Mouse (Mus musculus): ENCODE measurements around the gene Glul. TPM values are rescaled to one million over a fixed set of nuclear protein-coding genes. Genes with fewer than 3 reads are reported as not detected.
A peak's percentile ranks its signal among the peaks of the same experiment; 100 is the strongest.

The Glul gene
- polyA plus RNA-seq, 1 experiment = 37.6 TPM

DNA sequence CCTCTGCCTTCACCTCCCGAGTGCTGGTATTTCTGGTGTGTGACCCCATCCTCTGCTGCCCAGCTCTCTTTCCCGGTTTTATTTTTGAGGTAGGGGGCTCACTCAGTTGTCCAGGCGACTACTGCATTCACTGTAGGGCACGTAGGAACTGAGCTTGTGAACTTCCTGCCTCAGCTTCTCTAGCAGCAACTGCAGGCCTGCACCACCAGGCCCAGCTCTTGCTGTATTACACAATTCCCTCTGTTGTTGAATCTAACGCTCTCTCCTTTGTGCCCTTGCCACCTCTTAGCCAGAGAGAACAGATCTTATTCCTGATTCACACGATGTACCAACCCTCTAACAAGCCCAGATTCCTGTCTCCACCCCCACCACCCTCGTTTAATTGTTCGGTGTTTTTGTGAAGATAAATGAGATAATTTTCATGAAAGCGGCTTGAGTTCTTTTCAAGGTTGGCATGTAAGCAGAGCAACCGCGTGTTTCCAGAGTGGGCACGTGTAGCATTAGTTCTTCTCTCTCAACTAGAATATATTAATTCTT lies 36.2 kb downstream of the Glul start:
- H3K4me3 ChIP-seq = no peak overlapping the region
- H3K36me3 ChIP-seq (ENCODE audit: control insufficient read depth, insufficient read depth) = no peaks in the 10 kb centered on the region
- no peaks in the 10 kb centered on the region for H3K79me2 ChIP-seq (ENCODE audit: control insufficient read depth, insufficient read depth)
- no peak for TF ChIP-seq POLR2A (IDR thresholded peaks at IDR 0.05; ENCODE audit: insufficient read length, low read depth)
- no peak for TF ChIP-seq MYOG (IDR thresholded peaks at IDR 0.05; ENCODE audit: control insufficient read depth in 1 of 3, insufficient read depth in 1 of 3, insufficient read length in 2 of 3, low read depth in 2 of 3)
- no peak for TF ChIP-seq MYOD1 (IDR thresholded peaks at IDR 0.05; ENCODE audit: control insufficient read depth in 1 of 3, insufficient read length in 2 of 3, low read depth in 2 of 3)
- TF ChIP-seq SRF (IDR thresholded peaks at IDR 0.05; ENCODE audit: control insufficient read depth, insufficient read length, low read depth) = no peak
- TF ChIP-seq TCF12 (IDR thresholded peaks at IDR 0.05; ENCODE audit: insufficient read depth, poor library complexity, severe bottlenecking) = no peak
- TF ChIP-seq USF1 (IDR thresholded peaks at IDR 0.05; ENCODE audit: low read depth) = no peak
- no peak for TF ChIP-seq POLR2AphosphoS2 (IDR thresholded peaks at IDR 0.05; ENCODE audit: insufficient read length, low read depth)
- no peak for TF ChIP-seq CEBPB (IDR thresholded peaks at IDR 0.05; ENCODE audit: insufficient read depth, poor library complexity, severe bottlenecking)
- TF ChIP-seq MAX (IDR thresholded peaks at IDR 0.05; ENCODE audit: low read depth) = no peak
- no peak for TF ChIP-seq E2F4 (IDR thresholded peaks at IDR 0.05; ENCODE audit: insufficient read depth)
- no peak for TF ChIP-seq REST (IDR thresholded peaks at IDR 0.05; ENCODE audit: insufficient read depth, insufficient read length)
- TF ChIP-seq TCF3 (IDR thresholded peaks at IDR 0.05; ENCODE audit: insufficient read length, low read depth) = no peak
- no peaks in the 10 kb centered on the region for H3K27me3 ChIP-seq (ENCODE audit: control insufficient read depth, insufficient read depth, insufficient read length)
- H3ac ChIP-seq (ENCODE audit: control insufficient read depth, insufficient read length) = no peak overlapping the region
- H3K4me2 ChIP-seq (ENCODE audit: low read depth) = no peak overlapping the region

DNA sequence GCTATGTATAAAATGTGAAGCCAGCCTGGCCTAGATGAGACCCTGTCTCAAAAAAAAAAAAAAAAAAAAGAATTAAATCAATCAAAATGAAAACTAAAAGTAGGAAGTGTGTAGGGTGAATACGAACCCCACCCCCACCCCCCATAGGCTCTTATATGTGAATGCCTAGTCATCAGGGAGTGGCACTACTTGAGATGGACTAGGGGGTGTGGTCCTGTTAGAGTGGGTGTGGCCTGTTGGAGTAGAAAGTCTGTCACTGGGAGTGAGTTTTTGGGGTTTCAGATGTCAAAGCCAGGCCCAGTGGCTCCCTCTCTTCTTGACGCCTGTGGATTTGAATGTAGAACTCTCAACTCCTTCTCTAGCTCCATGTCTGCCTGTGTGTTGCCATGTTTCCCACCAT lies 37.3 kb downstream of the Glul start:
- Histone ChIP-seq H3K27me3 (ENCODE audit: control insufficient read depth, insufficient read depth, insufficient read length) (no peaks in the 10 kb centered on the region), H3K79me2 (ENCODE audit: control insufficient read depth, insufficient read depth) (no peaks in the 10 kb centered on the region), H3K4me3 (no peak overlapping the region), H3K4me2 (ENCODE audit: low read depth) (no peak overlapping the region), H3ac (ENCODE audit: control insufficient read depth, insufficient read length) (no peak overlapping the region), H3K36me3 (ENCODE audit: control insufficient read depth, insufficient read depth) (no peaks in the 10 kb centered on the region)
- TF ChIP-seq E2F4 (IDR thresholded peaks at IDR 0.05; ENCODE audit: insufficient read depth) (no peak), MYOD1 (IDR thresholded peaks at IDR 0.05; ENCODE audit: control insufficient read depth in 1 of 3, insufficient read length in 2 of 3, low read depth in 2 of 3) (no peak), POLR2AphosphoS2 (IDR thresholded peaks at IDR 0.05; ENCODE audit: insufficient read length, low read depth) (no peak), MYOG (IDR thresholded peaks at IDR 0.05; ENCODE audit: control insufficient read depth in 1 of 3, insufficient read depth in 1 of 3, insufficient read length in 2 of 3, low read depth in 2 of 3) (no peak), SRF (IDR thresholded peaks at IDR 0.05; ENCODE audit: control insufficient read depth, insufficient read length, low read depth) (no peak), TCF12 (IDR thresholded peaks at IDR 0.05; ENCODE audit: insufficient read depth, poor library complexity, severe bottlenecking) (no peak), MAX (IDR thresholded peaks at IDR 0.05; ENCODE audit: low read depth) (no peak), USF1 (IDR thresholded peaks at IDR 0.05; ENCODE audit: low read depth) (no peak), TCF3 (IDR thresholded peaks at IDR 0.05; ENCODE audit: insufficient read length, low read depth) (no peak), POLR2A (IDR thresholded peaks at IDR 0.05; ENCODE audit: insufficient read length, low read depth) (no peak), REST (IDR thresholded peaks at IDR 0.05; ENCODE audit: insufficient read depth, insufficient read length) (no peak), CEBPB (IDR thresholded peaks at IDR 0.05; ENCODE audit: insufficient read depth, poor library complexity, severe bottlenecking) (no peak)

DNA sequence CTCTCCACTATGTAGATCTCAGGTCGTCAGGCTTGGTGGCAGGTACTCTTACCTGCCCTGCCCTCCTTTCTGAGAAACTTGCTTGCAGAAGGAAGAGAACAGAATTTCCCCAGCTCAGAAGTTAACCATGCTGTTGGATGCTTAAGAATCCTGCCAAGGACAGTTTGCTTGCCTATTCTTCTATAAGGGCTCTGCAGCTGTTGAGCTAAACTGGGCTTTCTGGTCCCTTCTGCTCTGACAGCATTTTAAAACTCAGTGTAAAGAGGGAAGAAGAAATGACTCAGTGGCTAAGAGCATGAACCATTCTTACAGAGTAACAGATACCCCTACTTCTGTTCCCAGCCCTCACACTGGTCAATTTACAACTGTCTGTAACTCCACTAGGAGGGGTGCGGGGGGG lies 41.2 kb downstream of the Glul start:
- no peak overlapping the region for H3K4me2 ChIP-seq (ENCODE audit: low read depth)
- no peaks in the 10 kb centered on the region for H3K36me3 ChIP-seq (ENCODE audit: control insufficient read depth, insufficient read depth)
- H3K4me3 ChIP-seq = no peak overlapping the region
- H3K27me3 ChIP-seq (ENCODE audit: control insufficient read depth, insufficient read depth, insufficient read length) = no peaks in the 10 kb centered on the region
- no peaks in the 10 kb centered on the region for H3K79me2 ChIP-seq (ENCODE audit: control insufficient read depth, insufficient read depth)
- TF ChIP-seq MYOG (IDR thresholded peaks at IDR 0.05; ENCODE audit: control insufficient read depth in 1 of 3, insufficient read depth in 1 of 3, insufficient read length in 2 of 3, low read depth in 2 of 3) = peak in 1 of 3 experiments; percentile 40
- TF ChIP-seq MAX (IDR thresholded peaks at IDR 0.05; ENCODE audit: low read depth) = no peak
- TF ChIP-seq MYOD1 (IDR thresholded peaks at IDR 0.05; ENCODE audit: control insufficient read depth in 1 of 3, insufficient read length in 2 of 3, low read depth in 2 of 3) = no peak
- TF ChIP-seq POLR2AphosphoS2 (IDR thresholded peaks at IDR 0.05; ENCODE audit: insufficient read length, low read depth) = no peak
- TF ChIP-seq USF1 (IDR thresholded peaks at IDR 0.05; ENCODE audit: low read depth) = no peak
- H3ac ChIP-seq (ENCODE audit: control insufficient read depth, insufficient read length) = no peak overlapping the region

DNA sequence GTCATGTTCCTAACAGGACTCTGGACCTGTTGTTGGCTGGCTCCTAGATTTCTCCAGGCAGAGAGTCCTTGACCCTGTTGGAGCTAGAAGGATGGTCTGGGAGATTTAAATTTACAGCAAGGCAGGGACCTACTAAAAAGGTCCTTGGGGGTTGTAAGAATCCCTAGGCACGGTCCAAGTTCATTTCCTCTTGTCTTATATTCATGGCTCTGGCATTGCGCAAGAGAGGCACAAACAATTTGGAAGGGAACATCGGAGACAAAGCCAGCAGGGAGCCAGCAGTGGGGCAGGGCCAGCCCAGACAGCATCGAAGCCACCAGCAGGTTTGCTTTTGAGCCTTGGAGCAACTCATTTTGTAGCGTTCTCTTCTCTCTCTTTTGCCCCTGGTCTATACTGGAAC lies 45.4 kb downstream of the Glul start:
- TF ChIP-seq CEBPB (IDR thresholded peaks at IDR 0.05; ENCODE audit: insufficient read depth, poor library complexity, severe bottlenecking) = 0 out of 2 replicates have a peak, but pooled peaks have one; percentile 18
- no peak for TF ChIP-seq TCF3 (IDR thresholded peaks at IDR 0.05; ENCODE audit: insufficient read length, low read depth)
- Histone ChIP-seq H3ac (ENCODE audit: control insufficient read depth, insufficient read length) (no peak overlapping the region), H3K79me2 (ENCODE audit: control insufficient read depth, insufficient read depth) (no peaks in the 10 kb centered on the region), H3K27me3 (ENCODE audit: control insufficient read depth, insufficient read depth, insufficient read length) (no peaks in the 10 kb centered on the region), H3K4me2 (ENCODE audit: low read depth) (no peak overlapping the region), H3K4me3 (no peak overlapping the region), H3K36me3 (ENCODE audit: control insufficient read depth, insufficient read depth) (no peaks in the 10 kb centered on the region)

DNA sequence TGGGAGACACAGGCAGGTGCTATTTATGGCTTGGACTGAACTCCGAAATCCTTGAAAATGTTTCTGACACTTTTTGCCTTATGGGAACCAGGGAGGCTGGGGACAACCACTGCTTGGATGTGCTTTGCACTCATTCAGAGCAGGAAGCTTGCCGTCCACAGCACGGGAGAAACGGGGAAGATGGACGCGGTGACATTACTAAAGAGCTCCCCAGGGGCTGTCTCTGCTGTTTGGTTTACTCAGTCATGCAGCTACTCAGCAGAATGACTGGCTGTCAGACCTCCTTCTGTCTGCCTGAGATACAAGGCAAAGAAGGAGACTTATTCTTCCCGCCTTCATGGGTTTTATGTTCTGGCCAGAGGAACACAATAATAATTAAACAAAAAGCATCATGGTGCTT lies 47.2 kb downstream of the Glul start:
- H3K4me2 ChIP-seq (ENCODE audit: low read depth) = no peak overlapping the region
- H3K79me2 ChIP-seq (ENCODE audit: control insufficient read depth, insufficient read depth) = no peaks in the 10 kb centered on the region
- H3K27me3 ChIP-seq (ENCODE audit: control insufficient read depth, insufficient read depth, insufficient read length) = no peaks in the 10 kb centered on the region
- no peaks in the 10 kb centered on the region for H3K36me3 ChIP-seq (ENCODE audit: control insufficient read depth, insufficient read depth)
- TF ChIP-seq MYOG (IDR thresholded peaks at IDR 0.05; ENCODE audit: control insufficient read depth in 1 of 3, insufficient read depth in 1 of 3, insufficient read length in 2 of 3, low read depth in 2 of 3) (no peak), TCF3 (IDR thresholded peaks at IDR 0.05; ENCODE audit: insufficient read length, low read depth) (no peak), POLR2AphosphoS2 (IDR thresholded peaks at IDR 0.05; ENCODE audit: insufficient read length, low read depth) (no peak), CEBPB (IDR thresholded peaks at IDR 0.05; ENCODE audit: insufficient read depth, poor library complexity, severe bottlenecking) (no peak), SRF (IDR thresholded peaks at IDR 0.05; ENCODE audit: control insufficient read depth, insufficient read length, low read depth) (no peak), REST (IDR thresholded peaks at IDR 0.05; ENCODE audit: insufficient read depth, insufficient read length) (no peak), MAX (IDR thresholded peaks at IDR 0.05; ENCODE audit: low read depth) (no peak), TCF12 (IDR thresholded peaks at IDR 0.05; ENCODE audit: insufficient read depth, poor library complexity, severe bottlenecking) (no peak), MYOD1 (IDR thresholded peaks at IDR 0.05; ENCODE audit: control insufficient read depth in 1 of 3, insufficient read length in 2 of 3, low read depth in 2 of 3) (no peak), POLR2A (IDR thresholded peaks at IDR 0.05; ENCODE audit: insufficient read length, low read depth) (no peak), E2F4 (IDR thresholded peaks at IDR 0.05; ENCODE audit: insufficient read depth) (no peak)
- H3K4me3 ChIP-seq = no peak overlapping the region
- H3ac ChIP-seq (ENCODE audit: control insufficient read depth, insufficient read length) = no peak overlapping the region
